Mouse (Mus musculus) lung, embryonic 16.5 days (tissue): ENCODE results near the gene Slc39a13. TPM values are rescaled to one million over a fixed set of nuclear protein-coding genes. Genes with fewer than 3 reads are reported as not detected.

Experiments
- ATAC-seq: fragments of 200-750 bp; cut with Nextera tagmentation; 2 replicates; pipeline ENCODE4 v1.8.0; 2017; ENCODE audit warnings: low read depth, mild to moderate bottlenecking, moderate library complexity
- H3K27ac ChIP-seq: fragments of 300-500 bp; sonication (generic); 2 replicates; pipeline ENCODE4 v1.5.1; 2014; ENCODE audit warnings: mild to moderate bottlenecking, control low read depth, low read length
- H3K27me3 ChIP-seq: fragments of 300-500 bp; sonication (generic); 2 replicates; pipeline ENCODE4 v1.6.1; 2014; ENCODE audit warnings: low read depth, low read length, mixed read lengths; ENCODE audit not compliant: control insufficient read depth, insufficient read depth
- H3K36me3 ChIP-seq: fragments of 300-500 bp; sonication (generic); 2 replicates; pipeline ENCODE4 v1.6.1; 2014; ENCODE audit warnings: low read length; ENCODE audit not compliant: control insufficient read depth, insufficient read depth
- H3K4me1 ChIP-seq: fragments of 300-500 bp; sonication (generic); replicated peaks from 2 replicates; pipeline ENCODE4 v1.6.1; 2014; ENCODE audit warnings: low read length, mixed read lengths; ENCODE audit not compliant: control insufficient read depth, insufficient read depth
- H3K4me2 ChIP-seq: fragments of 300-500 bp; sonication (generic); 2 replicates; pipeline ENCODE4 v1.6.1; 2014; ENCODE audit warnings: low read depth, low read length, control low read depth
- H3K4me3 ChIP-seq: fragments of 300-500 bp; sonication (generic); 2 replicates; pipeline ENCODE4 v1.5.1; 2014; ENCODE audit warnings: mild to moderate bottlenecking, low read length, control low read depth
- H3K9ac ChIP-seq: fragments of 300-500 bp; sonication (generic); 2 replicates; pipeline ENCODE4 v1.6.1; 2014; ENCODE audit warnings: low read length, control low read depth
- H3K9me3 ChIP-seq: fragments of 300-500 bp; sonication (generic); 2 replicates; pipeline ENCODE4 v1.6.1; 2016; ENCODE audit warnings: low read length; ENCODE audit not compliant: control insufficient read depth
- WGBS: fragments of 180-500 bp; shearing (Covaris S2); extraction: QIAGEN DNeasy Blood & Tissue Kit; methylation state at CpG from one replicate; pipeline ENCODE4 v1.1.7; 2014; 5-methylcytosine and 5-hydroxymethylcytosine counted together
- polyA plus RNA-seq: library from polyadenylated mRNA; unstranded; fragments of >200 nt; fragmentation: Nextera tagmentation; extraction: Ambion mirVana; gene quantifications from 2 replicates; pipeline ENCODE4 v1.2.1, GENCODE M21; 2015

Gene Slc39a13
- polyA plus RNA-seq, 1 experiment from 2014 or later = 44.4 TPM

DNA sequence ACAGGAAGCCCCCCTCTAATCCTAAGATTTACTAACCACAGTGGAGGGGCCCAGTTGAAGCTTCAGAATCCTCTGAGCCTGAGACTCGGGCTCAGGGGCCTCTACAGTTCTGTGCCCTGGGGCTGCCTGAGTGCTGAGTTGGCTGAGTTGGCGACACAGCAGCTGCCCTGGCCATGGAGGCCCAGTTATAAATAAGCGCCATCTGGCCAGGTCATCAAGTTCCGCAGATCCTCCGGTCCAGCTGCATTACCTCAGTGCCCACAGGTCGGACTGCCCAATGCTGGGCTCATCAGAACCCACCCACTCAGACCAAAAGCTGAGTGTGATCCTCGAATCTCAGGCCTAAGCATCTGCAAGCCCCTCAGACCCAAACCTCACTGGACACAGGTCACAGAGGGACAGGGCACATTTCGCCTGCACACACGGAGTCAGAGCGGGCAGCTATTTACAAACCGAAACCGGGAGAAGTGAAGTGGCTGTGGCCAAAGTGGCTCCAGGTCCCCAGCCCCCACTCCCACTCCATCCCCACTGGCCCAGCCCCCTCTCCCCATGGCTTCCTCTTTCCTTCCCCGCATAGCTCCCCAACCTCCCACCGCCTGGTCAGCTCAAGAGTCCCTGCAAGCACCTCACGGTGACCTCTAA, 14.1 kb upstream of the Slc39a13 start:
- Histone ChIP-seq H3K9ac (no peak overlapping the region), H3K27me3 (no peaks in the 10 kb centered on the region), H3K9me3 (no peaks in the 10 kb centered on the region), H3K4me3 (no peak overlapping the region), H3K27ac (no peak overlapping the region), H3K36me3 (no peaks in the 10 kb centered on the region), H3K4me1 (peaks cover under 1% of the 10 kb centered on the region), H3K4me2 (no peak overlapping the region)
- 67% methylated on average over 15 of the region's 15 CpGs for WGBS
- ATAC-seq = no peak

DNA sequence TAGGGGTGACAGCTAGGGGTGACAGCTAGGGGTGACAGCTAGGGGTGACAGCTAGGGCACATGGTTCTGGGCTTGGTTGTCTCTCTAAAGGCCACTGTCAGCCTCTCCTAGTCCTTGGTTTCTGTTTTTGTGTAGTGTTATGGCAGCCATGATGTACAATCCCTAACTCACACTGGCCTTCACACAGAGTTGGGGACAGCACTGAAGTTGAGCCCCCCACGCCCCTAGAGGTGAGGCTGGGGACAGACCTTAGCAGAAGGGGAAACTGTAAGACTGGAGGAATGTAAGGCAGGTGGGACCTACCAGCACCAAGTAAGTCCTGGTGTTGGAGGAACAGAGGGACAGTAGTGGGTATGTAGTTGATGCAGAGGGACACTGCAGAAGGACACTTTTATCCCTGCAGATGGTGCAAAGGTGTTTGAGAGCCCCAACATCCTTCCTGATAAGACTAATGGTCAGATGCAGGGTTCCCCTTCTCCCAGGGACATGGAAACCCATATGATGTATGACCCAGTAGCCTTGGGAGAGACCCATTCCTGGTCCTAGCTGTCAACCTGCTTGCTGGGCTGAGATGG, 13.2 kb upstream of the Slc39a13 start:
- Histone ChIP-seq H3K36me3 (no peaks in the 10 kb centered on the region), H3K4me3 (no peak overlapping the region), H3K27ac (peak overlapping the region; percentile 9; the same call in 1 of the 2 replicates), H3K9me3 (no peaks in the 10 kb centered on the region), H3K4me2 (no peak overlapping the region), H3K9ac (no peak overlapping the region), H3K27me3 (no peaks in the 10 kb centered on the region), H3K4me1 (peaks cover 6% of the 10 kb centered on the region)
- ATAC-seq = no peak
- 55% methylated on average over 1 of the region's 1 CpGs for WGBS

DNA sequence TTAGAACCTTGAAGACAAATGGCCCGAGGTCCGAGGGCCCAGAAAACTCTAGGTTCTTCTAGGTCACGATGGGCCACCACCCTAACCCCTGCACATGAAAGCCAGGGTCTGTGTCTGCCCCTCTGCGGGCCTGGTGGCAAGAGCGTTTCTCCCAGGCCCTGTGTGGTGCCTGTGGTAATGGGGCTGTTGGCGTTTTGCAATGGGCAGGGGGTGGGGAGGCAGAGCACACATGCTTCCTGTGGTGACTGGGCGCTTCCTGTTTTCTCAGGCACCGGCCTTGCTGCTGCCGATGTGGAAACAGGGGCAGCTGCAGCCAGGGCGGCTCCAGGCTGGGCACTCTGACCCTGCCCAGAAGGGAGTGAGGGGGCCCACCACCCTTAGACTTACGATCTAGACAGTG, 12.6 kb upstream of the Slc39a13 start:
- peaks cover 6% of the 10 kb centered on the region for H3K4me1 ChIP-seq
- ATAC-seq = peak; percentile 63
- H3K9me3 ChIP-seq = no peaks in the 10 kb centered on the region
- 61% methylated on average over 11 of the region's 11 CpGs for WGBS
- H3K36me3 ChIP-seq = no peaks in the 10 kb centered on the region
- no peaks in the 10 kb centered on the region for H3K27me3 ChIP-seq
- H3K4me3 ChIP-seq = no peak overlapping the region
- H3K9ac ChIP-seq = 0 out of 2 replicates have a peak overlapping the region, but pooled peaks have one; percentile 11
- H3K4me2 ChIP-seq = no peak overlapping the region
- peak overlapping the region; percentile 38 for H3K27ac ChIP-seq

DNA sequence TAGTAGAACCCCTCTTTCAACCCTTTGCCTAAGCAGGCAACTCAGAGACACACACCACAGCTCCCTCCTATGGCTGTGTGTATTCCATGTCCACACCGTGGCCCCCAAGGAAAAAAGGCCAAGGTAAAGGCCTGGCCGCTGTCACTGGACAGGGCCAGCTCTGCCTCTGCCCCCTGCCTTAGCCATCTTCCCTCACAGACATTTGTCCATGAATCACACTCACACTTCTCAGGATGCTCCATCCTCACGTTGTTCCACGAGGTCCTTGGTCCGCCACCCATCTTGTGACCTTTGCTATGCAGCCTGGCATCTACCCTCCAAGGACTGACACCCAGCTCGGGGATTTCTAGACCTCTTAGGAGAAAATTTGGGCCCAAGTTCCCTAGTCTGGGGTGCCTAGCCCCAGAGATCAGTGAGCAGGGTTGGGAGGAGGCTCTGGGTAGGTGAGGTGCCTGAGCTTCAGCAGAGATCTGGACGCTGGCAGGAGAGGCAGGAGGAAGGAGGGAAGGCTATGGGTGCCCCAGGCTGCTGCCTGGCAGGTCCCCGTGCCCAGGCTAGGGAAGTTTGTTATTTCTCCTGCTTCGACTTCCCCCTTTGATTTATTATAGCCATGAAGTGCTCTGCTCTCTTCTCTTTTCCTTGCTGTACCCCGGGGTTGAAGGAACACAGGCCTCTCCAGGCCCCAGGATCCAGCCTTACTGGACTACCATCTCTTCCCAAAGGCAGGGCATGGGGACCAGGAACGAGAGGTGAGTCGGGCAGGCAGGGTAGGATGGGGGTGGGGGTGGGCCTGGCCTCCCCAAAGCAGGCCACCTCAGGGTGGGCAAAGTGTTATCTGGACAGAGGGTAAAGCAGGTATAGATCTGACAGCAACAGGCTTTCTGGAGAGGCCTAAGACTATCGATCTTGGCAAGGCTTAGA, 11.8 kb upstream of the Slc39a13 start, which contains the start of gene Spi1:
TSS of gene Spi1 (plus strand) at position 616 of the 921 bp plus-strand sequence.
- Histone ChIP-seq H3K4me2 (no peak within 1 kb of the TSS), H3K27ac (peak within 1 kb of the TSS; percentile 38), H3K4me3 (no peak within 1 kb of the TSS), H3K27me3 (no peaks in the 10 kb centered on the region), H3K9me3 (no peaks in the 10 kb centered on the region), H3K9ac (0 out of 2 replicates have a peak within 1 kb of the TSS, but pooled peaks have one; percentile 11), H3K4me1 (peaks cover 6% of the 10 kb centered on the region), H3K36me3 (no peaks in the 10 kb centered on the region)
- whole genome bisulfite sequencing = 74% methylated on average over 13 of the region's 13 CpGs
- ATAC-seq = no peak

DNA sequence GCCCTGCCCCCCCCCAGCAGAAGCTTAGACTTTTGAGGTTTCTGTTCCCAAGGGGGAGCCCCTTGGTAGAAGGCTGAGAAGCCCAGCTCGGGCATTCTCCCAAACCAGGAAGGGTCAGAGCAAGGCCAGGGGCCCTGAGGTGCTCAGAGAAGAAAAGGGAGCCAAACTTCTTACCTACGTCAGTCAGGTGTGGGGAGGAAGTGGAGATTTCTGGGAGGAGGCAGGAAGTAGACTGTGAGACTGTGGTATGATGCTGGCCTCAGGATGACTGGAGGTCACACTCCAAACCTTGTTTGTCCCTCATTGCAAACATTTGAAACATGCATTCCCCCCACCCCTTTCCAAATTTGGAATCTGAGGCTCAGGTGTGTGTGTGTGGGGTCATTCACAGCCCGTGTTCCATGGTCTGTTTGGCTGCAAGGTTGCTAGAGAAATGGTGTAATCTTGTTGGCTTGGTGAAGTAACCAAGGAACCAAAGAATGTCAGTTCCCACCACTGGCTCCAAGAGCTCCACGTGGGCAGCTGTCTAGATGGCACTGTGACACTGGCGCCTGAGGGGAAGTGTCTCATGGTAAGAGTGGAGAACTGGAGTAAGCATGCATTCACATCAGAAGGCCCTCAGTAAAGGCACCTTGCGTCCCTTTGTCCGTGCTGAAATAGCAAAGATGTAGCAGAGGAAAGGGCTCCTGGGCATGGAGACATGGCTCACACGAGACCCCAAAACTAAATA, 10.7 kb upstream of the Slc39a13 start:
- no peak for ATAC-seq
- Histone ChIP-seq H3K9me3 (no peaks in the 10 kb centered on the region), H3K4me2 (no peak overlapping the region), H3K4me3 (no peak overlapping the region), H3K36me3 (no peaks in the 10 kb centered on the region), H3K9ac (no peak overlapping the region), H3K27ac (no peak overlapping the region), H3K27me3 (no peaks in the 10 kb centered on the region), H3K4me1 (peaks cover 6% of the 10 kb centered on the region)
- WGBS = 68% methylated on average over 8 of the region's 8 CpGs

DNA sequence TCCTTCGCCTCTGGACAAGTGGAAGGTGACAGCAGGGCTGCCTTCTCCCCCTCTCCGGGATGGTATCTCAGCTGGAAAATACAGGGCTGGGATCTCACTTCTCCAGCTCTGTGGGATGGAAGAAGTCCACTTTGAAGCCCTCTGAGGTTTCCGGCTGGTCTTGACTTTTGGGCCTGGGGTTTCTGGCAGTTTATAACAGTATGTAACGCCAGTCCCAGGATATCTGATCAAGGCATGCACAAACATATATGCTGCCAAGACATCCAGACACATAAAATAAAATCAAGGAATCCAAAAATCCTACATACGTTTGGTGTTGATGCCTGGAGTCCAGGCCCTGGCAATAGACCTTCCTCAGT, 8.8 kb upstream of the Slc39a13 start:
- Histone ChIP-seq H3K36me3 (no peaks in the 10 kb centered on the region), H3K27ac (no peak overlapping the region), H3K9ac (peak overlapping the region; percentile 79), H3K27me3 (no peaks in the 10 kb centered on the region), H3K4me2 (peak overlapping the region; percentile 96), H3K9me3 (no peaks in the 10 kb centered on the region), H3K4me3 (peak overlapping the region; percentile 60), H3K4me1 (peaks cover 6% of the 10 kb centered on the region)
- WGBS = 25% methylated on average over 5 of the region's 5 CpGs
- ATAC-seq = no peak

DNA sequence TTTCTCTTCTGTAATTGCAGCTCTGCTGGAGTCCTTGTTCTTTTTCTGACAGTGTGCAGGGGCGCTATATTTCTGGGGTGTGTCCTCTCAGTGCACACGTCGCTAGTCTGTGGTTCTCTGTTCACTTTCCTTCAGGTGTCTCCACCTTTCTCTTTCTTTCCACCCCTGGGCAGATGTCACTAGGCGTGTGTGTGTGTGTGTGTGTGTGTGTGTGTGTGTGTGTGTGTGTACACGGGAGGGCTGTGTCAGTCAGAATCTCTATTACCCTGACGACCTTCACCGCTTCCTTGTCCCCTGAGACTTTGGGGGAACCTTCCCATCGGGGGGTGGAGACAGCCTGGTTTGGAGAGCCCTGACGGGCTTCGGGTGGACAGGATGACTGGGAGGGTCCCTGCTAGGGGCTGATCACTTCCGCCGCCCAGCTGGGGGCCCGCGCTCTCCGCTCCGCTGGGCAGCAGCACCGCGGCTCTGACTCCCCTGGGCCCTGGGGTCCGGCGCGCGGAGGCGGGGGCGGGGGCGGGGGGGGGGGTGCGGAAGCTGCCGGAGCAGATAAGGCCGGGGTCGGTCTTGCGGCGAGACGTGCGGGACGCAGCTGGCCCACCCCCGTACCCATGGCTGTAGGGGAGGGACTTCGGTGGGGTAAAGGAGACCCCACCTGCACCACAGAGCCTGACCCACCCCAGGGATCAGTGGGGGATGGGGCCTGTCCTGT, 8.3 kb upstream of the Slc39a13 start:
- peak overlapping the region; percentile 79 for H3K9ac ChIP-seq
- ATAC-seq = peak; percentile 74
- H3K36me3 ChIP-seq = no peaks in the 10 kb centered on the region
- peak overlapping the region; percentile 60 for H3K4me3 ChIP-seq
- no peak overlapping the region for H3K27ac ChIP-seq
- under 1% methylated on average over 25 of the region's 36 CpGs for WGBS
- no peaks in the 10 kb centered on the region for H3K9me3 ChIP-seq
- peak overlapping the region; percentile 96 for H3K4me2 ChIP-seq
- peaks cover 6% of the 10 kb centered on the region for H3K4me1 ChIP-seq
- no peaks in the 10 kb centered on the region for H3K27me3 ChIP-seq

DNA sequence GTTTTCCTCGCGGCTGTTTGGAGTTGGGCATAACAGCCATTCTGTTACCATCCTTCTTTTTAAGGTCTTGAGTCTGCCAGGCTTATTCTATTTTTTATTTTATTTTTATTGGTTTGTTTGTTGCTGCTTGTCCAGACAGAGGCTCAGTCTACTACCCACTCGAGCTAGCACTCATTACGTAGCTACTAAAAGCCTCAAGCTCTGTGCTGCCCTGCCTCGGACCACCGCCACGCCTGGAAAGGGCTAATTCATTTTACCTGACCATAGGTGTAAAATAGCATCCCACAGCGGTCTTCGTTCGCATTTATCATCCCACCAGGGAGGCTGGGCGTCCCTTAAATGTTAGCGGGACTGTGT, 7.7 kb upstream of the Slc39a13 start:
- H3K9me3 ChIP-seq = no peaks in the 10 kb centered on the region
- H3K9ac ChIP-seq = peak overlapping the region; percentile 79
- H3K36me3 ChIP-seq = no peaks in the 10 kb centered on the region
- H3K4me2 ChIP-seq = peak overlapping the region; percentile 96
- WGBS = 14% methylated on average over 12 of the region's 12 CpGs
- H3K4me1 ChIP-seq = peaks cover 6% of the 10 kb centered on the region
- peak overlapping the region; percentile 60 for H3K4me3 ChIP-seq
- no peak for ATAC-seq
- no peak overlapping the region for H3K27ac ChIP-seq
- no peaks in the 10 kb centered on the region for H3K27me3 ChIP-seq
